22 mouse cellular contexts compared by ENCODE assay signal in genomic region chr13:52026291-52026690, GRCm38 (mm10).
A peak's percentile ranks its signal among the peaks of the same experiment; 100 is the strongest.
DNase-seq lines count a peak whose midpoint lies in the region; ATAC-seq and TF ChIP-seq lines count a peak whose summit lies in the region.
"Had no signal": no experiment of that assay in that cellular context is flagged by ENCODE, and none has a peak within 500 bp of the region (broad histone marks: within the 10 kb centered on the region; RNA-seq: fewer than 3 reads in every experiment).

No protein-coding gene starts in this region.

- H3K27ac ChIP-seq in hindbrain, embryonic 10.5 days = 0 out of 2 replicates have a peak overlapping the region, but pooled peaks have one; percentile 5
- no peak overlapping the region for H3K27ac ChIP-seq in hindbrain, embryonic 13.5 days
- no peak overlapping the region for H3K27ac ChIP-seq in stomach, postnatal 0 days (replicated peaks)
- H3K27ac ChIP-seq: intestine, embryonic 15.5 days had no signal

- no peak for TF ChIP-seq CTCF in stomach, postnatal 0 days (IDR thresholded peaks at IDR 0.05; ENCODE audit: low read depth)

- no peak overlapping the region for H3ac ChIP-seq in myocyte (ENCODE audit: control insufficient read depth, insufficient read length)

- no peaks in the 10 kb centered on the region for H3K9me3 ChIP-seq in hindbrain, embryonic 10.5 days
- H3K9me3 ChIP-seq in hindbrain, embryonic 13.5 days = no peaks in the 10 kb centered on the region
- no peaks in the 10 kb centered on the region for H3K9me3 ChIP-seq in stomach, postnatal 0 days (ENCODE audit: control insufficient read depth, low read length)
- H3K9me3 ChIP-seq: embryonic facial prominence, embryonic 10.5 days; heart, embryonic 12.5 days; intestine, embryonic 15.5 days had no signal

- H3K79me2 ChIP-seq in myocyte (ENCODE audit: control insufficient read depth, insufficient read depth) = no peaks in the 10 kb centered on the region

- no peak for ATAC-seq in hindbrain, embryonic 13.5 days (ENCODE audit: low FRiP score)
- ATAC-seq in stomach, postnatal 0 days (ENCODE audit: low FRiP score, low TSS enrichment) = no peak
- ATAC-seq: forebrain, embryonic 16.5 days; intestine, embryonic 15.5 days; midbrain, embryonic 16.5 days had no signal

- no peak overlapping the region for H3K9ac ChIP-seq in hindbrain, embryonic 13.5 days
- H3K9ac ChIP-seq in stomach, postnatal 0 days (ENCODE audit: low read length) = no peak overlapping the region
- H3K9ac ChIP-seq: heart, embryonic 12.5 days; intestine, embryonic 15.5 days; lung, embryonic 14.5 days had no signal

- DNase-seq in hindbrain, embryonic 10.5 days (ENCODE audit: low spot score) = no peak
- peak; percentile 89 for DNase-seq in T-cell, adult 2 months (ENCODE audit: low spot score)
- DNase-seq in thymus, postnatal 14 days = peak; percentile 74
- DNase-seq in kidney, adult 8-10 months = no peak
- DNase-seq in gastrocnemius, adult 18-20 months (ENCODE audit: low spot score) = no peak
- no peak for DNase-seq in stomach, postnatal 0 days (ENCODE audit: low spot score)
- DNase-seq: adrenal gland, postnatal 36 days; gastrocnemius, postnatal 14 days; heart, postnatal 36 days; kidney, postnatal 25 days; layer of hippocampus, adult 9-11 months; liver; lung, embryonic 14.5 days; spleen, adult 18-20 months had no signal

- peaks cover 16% of the 10 kb centered on the region; the same call in 1 of the 2 replicates for H3K27me3 ChIP-seq in hindbrain, embryonic 10.5 days (ENCODE audit: insufficient read depth, poor library complexity, severe bottlenecking)
- peaks cover 18% of the 10 kb centered on the region; the same call in 1 of the 2 replicates for H3K27me3 ChIP-seq in hindbrain, embryonic 13.5 days
- H3K27me3 ChIP-seq in myocyte (ENCODE audit: control insufficient read depth, insufficient read depth, insufficient read length) = no peaks in the 10 kb centered on the region
- no peaks in the 10 kb centered on the region for H3K27me3 ChIP-seq in stomach, postnatal 0 days (ENCODE audit: control insufficient read depth, insufficient read depth, low read length)
- H3K27me3 ChIP-seq: heart, embryonic 12.5 days; intestine, embryonic 15.5 days had no signal

- 90% methylated on average over 7 of the region's 7 CpGs for WGBS in hindbrain, embryonic 10.5 days
- 90% methylated on average over 7 of the region's 7 CpGs for WGBS in hindbrain, embryonic 13.5 days
- WGBS in stomach, postnatal 0 days = 86% methylated on average over 7 of the region's 7 CpGs

- TF ChIP-seq POLR2A in myocyte (IDR thresholded peaks at IDR 0.05; ENCODE audit: insufficient read length, low read depth) = no peak

- no peak for TF ChIP-seq EP300 in stomach, postnatal 0 days (optimal IDR thresholded peaks at IDR 0.05)

- no peak overlapping the region for H3K4me2 ChIP-seq in hindbrain, embryonic 13.5 days
- H3K4me2 ChIP-seq in myocyte (ENCODE audit: low read depth) = peak overlapping the region; percentile 88
- H3K4me2 ChIP-seq in stomach, postnatal 0 days (replicated peaks; ENCODE audit: low read depth) = no peak overlapping the region
- H3K4me2 ChIP-seq: heart, embryonic 12.5 days; intestine, embryonic 15.5 days; lung, embryonic 14.5 days had no signal

- no peak overlapping the region for H3K4me3 ChIP-seq in hindbrain, embryonic 10.5 days
- H3K4me3 ChIP-seq in hindbrain, embryonic 13.5 days = no peak overlapping the region
- H3K4me3 ChIP-seq in myocyte = no peak overlapping the region
- no peak overlapping the region for H3K4me3 ChIP-seq in stomach, postnatal 0 days (ENCODE audit: low read depth, low read length)
- H3K4me3 ChIP-seq: embryonic facial prominence, embryonic 10.5 days; erythroblast, embryonic 14.5 days; heart, embryonic 12.5 days; intestine, embryonic 15.5 days had no signal

- H3K4me1 ChIP-seq in hindbrain, embryonic 10.5 days (replicated peaks) = peaks cover 64% of the 10 kb centered on the region
- peaks cover 46% of the 10 kb centered on the region for H3K4me1 ChIP-seq in hindbrain, embryonic 13.5 days (replicated peaks)
- H3K4me1 ChIP-seq in stomach, postnatal 0 days (replicated peaks; ENCODE audit: control insufficient read depth, insufficient read depth) = peaks cover 11% of the 10 kb centered on the region; the same call in 1 of the 2 replicates

- no peaks in the 10 kb centered on the region for H3K36me3 ChIP-seq in hindbrain, embryonic 10.5 days
- H3K36me3 ChIP-seq in hindbrain, embryonic 13.5 days = no peaks in the 10 kb centered on the region
- no peaks in the 10 kb centered on the region for H3K36me3 ChIP-seq in myocyte (ENCODE audit: control insufficient read depth, insufficient read depth)
- H3K36me3 ChIP-seq in stomach, postnatal 0 days (ENCODE audit: control insufficient read depth, insufficient read depth, low read length) = no peaks in the 10 kb centered on the region
- H3K36me3 ChIP-seq: embryonic facial prominence, embryonic 10.5 days; heart, embryonic 12.5 days; intestine, embryonic 15.5 days had no signal

TF ChIP-seq in myocyte, 11 proteins besides CTCF, POLR2A, EP300 and RAD21:
- TF ChIP-seq TCF3 (IDR thresholded peaks at IDR 0.05; ENCODE audit: insufficient read length, low read depth) = no peak
- TF ChIP-seq CEBPB (IDR thresholded peaks at IDR 0.05; ENCODE audit: insufficient read depth, poor library complexity, severe bottlenecking) = no peak
- no peak for TF ChIP-seq USF1 (IDR thresholded peaks at IDR 0.05; ENCODE audit: low read depth)
- no peak for TF ChIP-seq MYOG (IDR thresholded peaks at IDR 0.05; ENCODE audit: control insufficient read depth in 1 of 3, insufficient read depth in 1 of 3, insufficient read length in 2 of 3, low read depth in 2 of 3)

Comparison
In these comparisons a context has a peak if more than half of its experiments do, and no peak if none do; other contexts are left out.
1. DNase-seq: peak in T-cell, adult 2 months (single experiment) and thymus, postnatal 14 days (single experiment); none in hindbrain, embryonic 10.5 days (single experiment), kidney, adult 8-10 months (0 of 2), gastrocnemius, adult 18-20 months (single experiment) and stomach, postnatal 0 days (single experiment).